Comparison of ENCODE assay signal across 9 mouse cellular contexts in genomic region chr3:107953328-107953755, GRCm38 (mm10). TPM values are rescaled to one million over a fixed set of nuclear protein-coding genes. Genes with fewer than 3 reads are reported as not detected.
A peak's percentile ranks its signal among the peaks of the same experiment; 100 is the strongest.
DNase-seq lines count a peak whose midpoint lies in the region; ATAC-seq and TF ChIP-seq lines count a peak whose summit lies in the region.
"Had no signal": no experiment of that assay in that cellular context is flagged by ENCODE, and none has a peak within 500 bp of the region (broad histone marks: within the 10 kb centered on the region; RNA-seq: fewer than 3 reads in every experiment).

No protein-coding gene starts in this region.

- no peak overlapping the region for H3K27ac ChIP-seq in CH12.LX (ENCODE audit: insufficient read depth, low read depth)
- H3K27ac ChIP-seq in heart, embryonic 15.5 days = no peak overlapping the region
- no peak overlapping the region for H3K27ac ChIP-seq in olfactory bulb, adult 2 months (ENCODE audit: insufficient read depth, low read depth, low read length)

- TF ChIP-seq CTCF in CH12.LX (conservative IDR thresholded peaks at IDR 0.05 in 1 of 2, IDR thresholded peaks at IDR 0.05 in 1 of 2; ENCODE audit: low read depth in 2 of 2, low read length in 2 of 2) = peak; percentile 72 to 75
- TF ChIP-seq CTCF in lung, adult 2 months (IDR thresholded peaks at IDR 0.05; ENCODE audit: insufficient read depth, low read length) = peak; percentile 93
- 0 out of 2 replicates have a peak, but pooled peaks have one; percentile 24 for TF ChIP-seq CTCF in olfactory bulb, adult 2 months (IDR thresholded peaks at IDR 0.05; ENCODE audit: insufficient read depth, low read depth, low read length)

- no peaks in the 10 kb centered on the region for H3K36me3 ChIP-seq in CH12.LX (replicated peaks in 1 of 2; ENCODE audit: control insufficient read depth in 1 of 2, insufficient read depth in 1 of 2, low read length in 1 of 2)
- no peaks in the 10 kb centered on the region for H3K36me3 ChIP-seq in heart, embryonic 15.5 days

- no peaks in the 10 kb centered on the region for H3K9me3 ChIP-seq in CH12.LX (replicated peaks; ENCODE audit: low read length)
- H3K9me3 ChIP-seq in heart, embryonic 15.5 days (replicated peaks) = no peaks in the 10 kb centered on the region

- WGBS in heart, embryonic 15.5 days = 19% methylated on average over 6 of the region's 6 CpGs
- WGBS in lung, adult 2 months = 11% methylated on average over 6 of the region's 6 CpGs
- 35% methylated on average over 6 of the region's 6 CpGs for WGBS in olfactory bulb, adult 2 months

- no peak overlapping the region for H3K4me2 ChIP-seq in CH12.LX (ENCODE audit: insufficient read depth, low read depth, poor library complexity, severe bottlenecking)
- H3K4me2 ChIP-seq in heart, embryonic 15.5 days = no peak overlapping the region

- peak; percentile 45 for DNase-seq in CH12.LX (ENCODE audit: extremely low read depth)
- DNase-seq in adrenal gland, adult 2 months = peak; percentile 90
- peak; percentile 46 for DNase-seq in embryo, embryonic 9.5 days (ENCODE audit: extremely low spot score)
- peak; percentile 68 for DNase-seq in kidney, postnatal 14 days
- DNase-seq in lung, adult 2 months = peak; percentile 79
- peak; percentile 28 for DNase-seq in urinary bladder, postnatal 10 days (ENCODE audit: low spot score)

- peak; percentile 60 for TF ChIP-seq RAD21 in CH12.LX (IDR thresholded peaks at IDR 0.05; ENCODE audit: low read depth, low read length)

- H3K9ac ChIP-seq in CH12.LX (ENCODE audit: insufficient read depth, low read depth) = no peak overlapping the region
- no peak overlapping the region for H3K9ac ChIP-seq in heart, embryonic 15.5 days

- no peaks in the 10 kb centered on the region for H3K79me2 ChIP-seq in CH12.LX (replicated peaks; ENCODE audit: control insufficient read depth, extremely low read depth, insufficient read depth, poor library complexity, severe bottlenecking)

- peaks cover 0 to 10% of the 10 kb centered on the region in 2 experiments; a peak in 2 of 4 replicates for H3K4me1 ChIP-seq in CH12.LX (ENCODE audit: control insufficient read depth in 1 of 2, insufficient read depth in 2 of 2)
- H3K4me1 ChIP-seq in heart, embryonic 15.5 days (replicated peaks) = peaks cover 6% of the 10 kb centered on the region
- H3K4me1 ChIP-seq in lung, adult 2 months (ENCODE audit: control insufficient read depth, insufficient read depth, low read length) = peaks cover 3% of the 10 kb centered on the region; the same call in 1 of the 2 replicates
- no peaks in the 10 kb centered on the region for H3K4me1 ChIP-seq in olfactory bulb, adult 2 months (ENCODE audit: control insufficient read depth, insufficient read depth, low read length)

- H3K4me3 ChIP-seq in CH12.LX (replicated peaks in 1 of 3; ENCODE audit: low read depth in 2 of 3, low read length in 2 of 3, poor library complexity in 1 of 3) = no peak overlapping the region
- H3K4me3 ChIP-seq in heart, embryonic 15.5 days = no peak overlapping the region
- no peak overlapping the region for H3K4me3 ChIP-seq in lung, adult 2 months (replicated peaks; ENCODE audit: extremely low read depth, low read depth, low read length)
- H3K4me3 ChIP-seq in olfactory bulb, adult 2 months (ENCODE audit: insufficient read depth, low read depth, low read length) = no peak overlapping the region

- TF ChIP-seq POLR2A in CH12.LX (IDR thresholded peaks at IDR 0.05; ENCODE audit: low read depth, low read length) = no peak
- no peak for TF ChIP-seq POLR2A in lung, adult 2 months (IDR thresholded peaks at IDR 0.05; ENCODE audit: borderline replicate concordance, extremely low read depth, low read depth, low read length)
- TF ChIP-seq POLR2A in olfactory bulb, adult 2 months (IDR thresholded peaks at IDR 0.05; ENCODE audit: insufficient read depth, low read depth, low read length) = no peak

- no peaks in the 10 kb centered on the region for H3K27me3 ChIP-seq in CH12.LX (replicated peaks)
- peaks cover 12% of the 10 kb centered on the region for H3K27me3 ChIP-seq in heart, embryonic 15.5 days

- in situ Hi-C loops in CH12.LX (cut with MboI; ENCODE audit: low pct_ligation_motif_present, low pct_unique_long_range_greater_than_20kb, low sequenced_read_pairs) = no loop called here

- dilution Hi-C loops in CH12.LX (cut with MboI; ENCODE audit: extremely low pct_ligation_motif_present, extremely low pct_unique_long_range_greater_than_20kb, low sequenced_read_pairs) = no loop called here

- peak; percentile 39 for ATAC-seq in heart, embryonic 15.5 days (replicated peaks; ENCODE audit: insufficient number of reproducible peaks, insufficient read depth, low FRiP score, low read depth)

- TF ChIP-seq EP300 in CH12.LX (IDR thresholded peaks at IDR 0.05; ENCODE audit: low read length) = no peak

TF ChIP-seq in CH12.LX, 34 proteins besides CTCF, POLR2A, EP300 and RAD21:
- TF ChIP-seq ZNF384 (IDR thresholded peaks at IDR 0.05; ENCODE audit: low read depth, low read length) (no peak), BHLHE40 (IDR thresholded peaks at IDR 0.05; ENCODE audit: low read depth, low read length) (0 out of 2 replicates have a peak, but pooled peaks have one; percentile 17), MAZ (IDR thresholded peaks at IDR 0.05; ENCODE audit: low read depth, low read length) (0 out of 2 replicates have a peak, but pooled peaks have one; percentile 28), MYC (IDR thresholded peaks at IDR 0.05; ENCODE audit: low read depth, low read length) (0 out of 2 replicates have a peak, but pooled peaks have one; percentile 33), TCF12 (IDR thresholded peaks at IDR 0.05; ENCODE audit: low read depth, low read length) (no peak), GABPA (IDR thresholded peaks at IDR 0.05; ENCODE audit: insufficient replicate concordance, low read depth, low read length) (no peak), MAFK (IDR thresholded peaks at IDR 0.05; ENCODE audit: insufficient replicate concordance, low read length) (no peak), ELF1 (IDR thresholded peaks at IDR 0.05; ENCODE audit: low read depth, low read length) (0 out of 2 replicates have a peak, but pooled peaks have one; percentile 25), SMC3 (IDR thresholded peaks at IDR 0.05; ENCODE audit: low read depth, low read length) (peak; percentile 47), CHD1 (IDR thresholded peaks at IDR 0.05; ENCODE audit: low read depth, low read length) (no peak)

RNA-seq across cellular contexts. Expression of gene Gstm6, which starts 9.8 kb away (rescaled TPM):
- total RNA-seq in CH12.LX (2012; rRNA removed) (0.17 TPM in 1 of 2 replicates, not detected in the other), CH12.LX (2014; rRNA removed) (0.35 TPM in 1 of 2 replicates, not detected in the other)
- polyA plus RNA-seq in CH12.LX (2012; ENCODE audit: insufficient read length, low read depth) = 0.44 TPM in 1 of 2 replicates, not detected in the other
- total RNA-seq in adrenal gland, adult 2 months (2021) = 1 to 10 TPM; 6.1 to 6.5 TPM
- polyA plus RNA-seq in adrenal gland, adult 2 months (2012; rRNA removed) = 0.90 and 1.0 TPM in 2 replicates
- polyA plus RNA-seq in heart, embryonic 15.5 days (2015; fragmentation: Nextera tagmentation; extraction: Ambion mirVana) = 10.4 TPM in 2 replicates
- polyA plus RNA-seq in lung, adult 2 months (2012; rRNA removed) = 3.5 and 6.9 TPM in 2 replicates
- not detected in 2 replicates for polyA plus RNA-seq in olfactory bulb, adult 2 months (2012; ENCODE audit: insufficient read depth, insufficient read length, low replicate concordance, missing spikeins)

RNA-seq across cellular contexts. Expression of gene Gstm3, which starts 15.7 kb away (rescaled TPM):
- total RNA-seq in CH12.LX (2012; rRNA removed) (not detected in 2 replicates), CH12.LX (2014; rRNA removed) (not detected in 2 replicates)
- polyA plus RNA-seq in CH12.LX (2012; ENCODE audit: insufficient read length, low read depth) = not detected in 2 replicates
- total RNA-seq in adrenal gland, adult 2 months (2021) = not detected
- polyA plus RNA-seq in adrenal gland, adult 2 months (2012; rRNA removed) = 0.58 and 0.62 TPM in 2 replicates
- polyA plus RNA-seq in heart, embryonic 15.5 days (2015; fragmentation: Nextera tagmentation; extraction: Ambion mirVana) = 0.30 TPM in 1 of 2 replicates, not detected in the other
- polyA plus RNA-seq in lung, adult 2 months (2012; rRNA removed) = 0.65 and 3.1 TPM in 2 replicates
- polyA plus RNA-seq in olfactory bulb, adult 2 months (2012; ENCODE audit: insufficient read depth, insufficient read length, low replicate concordance, missing spikeins) = not detected in 2 replicates
- polyA plus RNA-seq: frontal cortex, adult 2 months had no signal

RNA-seq across cellular contexts. Expression of gene Gstm7, which starts 21.7 kb away (rescaled TPM):
- total RNA-seq in CH12.LX (2012; rRNA removed) (not detected in 2 replicates), CH12.LX (2014; rRNA removed) (not detected in 2 replicates)
- not detected in 2 replicates for polyA plus RNA-seq in CH12.LX (2012; ENCODE audit: insufficient read length, low read depth)
- total RNA-seq in adrenal gland, adult 2 months (2021) = 100 to 1,000 TPM; 158 to 186 TPM
- polyA plus RNA-seq in adrenal gland, adult 2 months (2012; rRNA removed) = 44.4 and 51.2 TPM in 2 replicates
- polyA plus RNA-seq in heart, embryonic 15.5 days (2015; fragmentation: Nextera tagmentation; extraction: Ambion mirVana) = 22.1 and 23.1 TPM in 2 replicates
- polyA plus RNA-seq in lung, adult 2 months (2012; rRNA removed) = 5.7 and 12.6 TPM in 2 replicates
- not detected in 2 replicates for polyA plus RNA-seq in olfactory bulb, adult 2 months (2012; ENCODE audit: insufficient read depth, insufficient read length, low replicate concordance, missing spikeins)

RNA-seq across cellular contexts. Expression of gene Gstm2, which starts 32.9 kb away (rescaled TPM):
- total RNA-seq in CH12.LX (2012; rRNA removed) = 0.13 TPM in 2 replicates
- not detected in 2 replicates for total RNA-seq in CH12.LX (2014; rRNA removed)
- 0.49 and 0.53 TPM in 2 replicates for polyA plus RNA-seq in CH12.LX (2012; ENCODE audit: insufficient read length, low read depth)
- total RNA-seq in adrenal gland, adult 2 months (2021) = 100 to 1,000 TPM; 231 to 239 TPM
- polyA plus RNA-seq in adrenal gland, adult 2 months (2012; rRNA removed) = 133 and 141 TPM in 2 replicates
- polyA plus RNA-seq in heart, embryonic 15.5 days (2015; fragmentation: Nextera tagmentation; extraction: Ambion mirVana) = 71.9 and 82.1 TPM in 2 replicates
- polyA plus RNA-seq in lung, adult 2 months (2012; rRNA removed) = 183 and 285 TPM in 2 replicates
- not detected in 2 replicates for polyA plus RNA-seq in olfactory bulb, adult 2 months (2012; ENCODE audit: insufficient read depth, insufficient read length, low replicate concordance, missing spikeins)

RNA-seq across cellular contexts. Expression of gene Gstm5, which starts 57.7 kb away (rescaled TPM):
- total RNA-seq in CH12.LX (2012; rRNA removed) (3.3 and 4.9 TPM in 2 replicates), CH12.LX (2014; rRNA removed) (2.2 and 4.2 TPM in 2 replicates)
- 4.2 and 5.2 TPM in 2 replicates for polyA plus RNA-seq in CH12.LX (2012; ENCODE audit: insufficient read length, low read depth)
- total RNA-seq in adrenal gland, adult 2 months (2021) = 10 to 100 TPM; 34.7 to 55.3 TPM
- 11.9 and 12.7 TPM in 2 replicates for polyA plus RNA-seq in adrenal gland, adult 2 months (2012; rRNA removed)
- polyA plus RNA-seq in heart, embryonic 15.5 days (2015; fragmentation: Nextera tagmentation; extraction: Ambion mirVana) = 111 and 122 TPM in 2 replicates
- 8.4 and 15.3 TPM in 2 replicates for polyA plus RNA-seq in lung, adult 2 months (2012; rRNA removed)
- polyA plus RNA-seq in olfactory bulb, adult 2 months (2012; ENCODE audit: insufficient read depth, insufficient read length, low replicate concordance, missing spikeins) = not detected in 2 replicates

Comparison
In these comparisons a context has a peak if more than half of its experiments do, and no peak if none do; other contexts are left out.
1. DNase-seq: peak in every context shown above with its lines; median percentile 90 in adrenal gland, adult 2 months; 79 in lung, adult 2 months; 68 in kidney, postnatal 14 days; 46 in embryo, embryonic 9.5 days; 45 in CH12.LX; 28 in urinary bladder, postnatal 10 days.
2. CTCF ChIP-seq: peak in every context shown above with its lines; median percentile 93 in lung, adult 2 months; 74 in CH12.LX; 24 in olfactory bulb, adult 2 months.